Mouse (Mus musculus) fat pad, adult 2 months (tissue): ENCODE results near the gene Cadm2.

Experiments
- DNase-seq: peaks from one replicate; pipeline ENCODE4 v3.0.0-alpha.2; 2011; ENCODE audit warnings: low read depth, low spot score; ENCODE audit errors: extremely low read depth

The Cadm2 gene

DNA sequence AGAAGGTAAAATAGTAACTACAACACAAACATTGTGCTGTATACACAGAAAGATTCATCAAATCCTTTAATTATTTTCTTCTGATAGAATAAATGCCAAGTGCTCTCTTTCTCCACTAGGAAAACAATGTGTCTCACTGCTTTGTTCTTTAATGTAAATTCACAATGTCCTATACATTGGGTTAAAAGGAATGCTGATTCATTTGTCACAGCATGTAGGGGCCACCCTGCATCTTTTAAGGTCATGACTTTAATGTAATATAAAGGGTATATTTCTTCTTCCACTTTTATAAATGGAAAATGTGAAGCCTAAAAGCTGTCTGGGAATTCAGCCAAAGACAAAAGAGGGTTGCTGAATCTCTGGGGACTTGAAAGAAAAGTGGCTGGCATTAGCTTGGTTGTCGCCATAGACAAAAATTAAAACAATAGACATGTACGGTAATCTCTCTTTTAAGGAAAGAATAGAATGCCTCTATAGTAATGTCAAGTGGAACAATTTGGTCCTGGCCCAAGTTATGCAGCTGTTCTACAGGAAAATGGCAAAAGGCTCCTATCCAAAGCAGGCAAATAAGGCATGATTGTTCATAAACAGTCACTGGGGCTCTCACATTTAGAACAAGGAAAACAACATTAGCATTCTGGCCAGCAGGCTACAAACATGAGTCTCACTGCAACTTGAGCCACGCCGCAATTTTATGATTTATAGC lies 851.9 kb downstream of the Cadm2 start:
- DNase-seq, result no peak

DNA sequence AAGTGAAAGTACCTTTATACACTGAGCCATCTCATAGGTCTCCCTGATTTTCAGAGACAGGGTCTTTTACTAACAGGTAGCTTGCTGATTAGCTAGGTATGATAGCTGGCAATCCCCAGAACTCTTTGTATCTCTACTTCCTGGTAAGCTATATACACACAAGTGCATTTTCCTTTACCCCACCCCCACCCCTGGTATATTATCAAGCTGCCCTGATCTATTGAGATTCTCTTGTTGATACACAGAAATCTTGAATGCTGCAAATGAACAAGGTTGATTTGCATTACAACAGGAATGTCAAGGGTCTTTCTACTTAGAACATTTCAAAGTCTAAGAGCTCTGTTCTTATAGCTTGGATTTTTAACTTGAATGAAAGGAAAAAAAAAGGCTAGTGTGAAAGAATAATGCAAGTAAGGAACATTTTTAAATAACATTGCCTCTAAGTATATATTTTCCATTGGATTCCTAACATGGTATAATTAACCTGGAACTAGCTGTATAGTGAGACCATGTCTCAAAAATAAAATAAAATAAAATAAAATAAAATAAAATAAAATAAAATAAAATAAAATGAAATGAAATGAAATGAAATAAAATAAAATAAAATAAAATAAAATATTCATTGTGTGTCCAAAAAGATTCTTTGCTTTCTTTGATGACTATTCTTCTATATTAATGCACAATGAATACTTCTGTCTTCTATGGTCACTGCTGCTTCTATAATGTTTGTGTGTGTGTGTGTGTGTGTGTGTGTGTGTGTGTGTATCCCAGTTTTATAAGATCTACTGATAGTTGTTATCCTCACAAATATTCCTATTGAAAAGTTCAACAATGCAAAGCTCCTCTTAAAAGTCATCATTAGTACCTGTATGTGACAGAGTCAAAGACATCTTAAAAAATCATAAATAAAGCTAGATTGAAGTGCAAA lies 858.9 kb downstream of the Cadm2 start:
- DNase-seq, result no peak

DNA sequence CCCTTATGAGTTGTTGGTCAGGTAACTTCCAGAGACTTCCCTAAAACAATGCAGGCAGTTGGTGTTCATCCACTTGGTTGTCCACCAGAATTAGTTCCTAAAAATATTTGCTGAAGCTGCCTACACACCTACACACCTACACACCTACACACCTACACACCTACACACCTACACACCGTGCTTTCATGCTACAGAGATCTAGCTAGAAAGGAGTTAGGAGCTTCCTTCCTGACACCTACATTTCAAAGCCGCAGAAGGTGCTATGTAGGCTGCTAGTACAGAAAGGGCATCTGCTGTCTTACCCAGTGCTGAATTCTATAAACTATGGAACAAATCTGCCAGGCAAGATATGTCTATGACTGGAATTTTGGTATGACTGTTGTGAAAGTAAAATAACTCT lies 872.2 kb downstream of the Cadm2 start:
- no peak for DNase-seq

DNA sequence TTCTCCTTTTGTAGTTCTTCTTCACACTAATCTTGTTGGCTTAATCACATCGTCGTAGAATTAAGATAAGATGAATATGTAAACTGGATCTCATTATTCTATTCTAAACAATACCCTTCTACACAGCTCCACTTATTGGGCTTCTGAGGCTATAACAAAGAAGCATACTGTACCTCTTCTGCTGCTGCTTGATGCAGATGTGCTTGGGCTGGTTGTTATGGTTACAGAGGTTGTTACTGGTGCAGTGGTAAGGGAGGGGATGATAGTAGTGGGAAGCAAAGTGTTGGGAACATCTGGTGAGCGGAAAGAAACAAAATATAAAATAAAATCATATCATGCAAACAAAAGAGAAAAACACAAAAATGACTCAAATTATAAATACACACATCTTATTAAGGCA lies 889.5 kb downstream of the Cadm2 start:
- DNase-seq, result no peak

DNA sequence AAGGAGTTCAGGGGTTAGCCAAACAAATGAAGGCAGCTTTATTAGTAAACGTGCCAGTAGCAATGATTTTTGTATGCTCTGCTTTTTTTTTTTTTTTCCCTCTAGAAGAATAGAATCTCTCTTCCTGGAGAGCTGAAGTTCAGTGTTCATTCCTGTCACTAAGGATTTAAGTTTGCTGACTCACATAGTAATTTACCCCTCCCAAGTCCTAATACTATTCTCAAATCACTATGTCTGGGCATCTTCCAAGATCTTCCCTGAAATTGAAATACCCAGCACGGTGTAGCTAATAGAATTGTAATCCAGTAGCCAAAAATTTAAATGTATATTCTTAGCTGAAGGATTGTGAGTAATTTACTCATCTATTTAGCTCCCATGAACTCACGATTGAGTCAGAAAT lies 914.2 kb downstream of the Cadm2 start:
- DNase-seq, result no peak

DNA sequence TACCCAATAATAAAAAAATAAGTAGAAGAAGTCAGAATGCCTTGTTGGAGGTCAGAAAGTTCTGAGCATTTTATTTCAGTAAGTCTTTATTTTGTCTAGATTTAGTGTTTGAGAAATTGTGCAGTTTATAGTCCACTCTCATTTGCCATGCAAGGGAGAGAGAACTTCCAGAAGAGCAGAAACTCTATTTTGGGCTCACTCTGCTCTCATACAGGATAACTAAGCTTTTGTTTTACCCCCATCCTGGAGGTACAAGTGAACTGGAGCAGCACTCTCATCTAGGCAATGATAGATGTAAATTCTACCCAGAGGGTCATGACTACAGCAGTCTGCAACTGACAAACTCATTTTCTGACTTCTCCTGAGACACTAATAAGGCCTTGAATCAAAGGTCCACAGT lies 925.9 kb downstream of the Cadm2 start:
- DNase-seq, result no peak

DNA sequence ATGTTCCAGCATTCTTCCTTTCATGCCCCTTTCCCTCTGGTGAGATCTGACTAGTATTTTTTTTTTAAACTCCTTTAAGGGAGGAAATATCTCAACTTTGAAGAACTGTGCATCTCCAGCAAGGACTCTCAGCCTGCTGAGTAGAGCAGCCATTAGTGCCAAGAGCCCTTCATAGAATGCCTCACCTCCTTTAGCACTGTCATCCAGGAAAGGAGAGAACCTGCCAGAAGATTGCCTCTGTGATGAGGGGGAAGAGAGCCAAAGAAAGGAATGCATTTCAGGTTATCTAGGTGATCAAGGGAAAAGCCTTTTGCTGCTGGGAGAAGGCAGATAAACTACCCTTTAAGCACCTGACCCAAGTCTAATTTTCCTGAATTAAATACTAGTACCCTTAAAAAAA lies 943.5 kb downstream of the Cadm2 start:
- no peak for DNase-seq

DNA sequence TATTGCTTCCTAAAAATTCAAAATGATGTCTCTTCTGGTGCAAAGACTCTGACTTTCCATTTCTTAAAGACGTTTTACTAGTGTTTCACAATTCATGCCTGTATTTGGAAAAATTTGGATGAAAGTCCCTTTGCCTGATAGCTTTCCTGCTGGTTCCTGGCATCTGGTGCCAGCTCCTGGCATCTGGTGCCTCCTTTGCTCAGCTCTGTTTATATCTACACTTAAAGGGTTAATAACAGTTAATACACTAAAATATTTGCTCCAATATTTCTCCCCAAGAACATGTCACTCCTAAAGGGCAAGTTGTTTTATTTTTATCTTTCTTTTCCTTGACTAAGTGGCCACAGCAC lies 969.7 kb downstream of the Cadm2 start:
- no peak for DNase-seq

DNA sequence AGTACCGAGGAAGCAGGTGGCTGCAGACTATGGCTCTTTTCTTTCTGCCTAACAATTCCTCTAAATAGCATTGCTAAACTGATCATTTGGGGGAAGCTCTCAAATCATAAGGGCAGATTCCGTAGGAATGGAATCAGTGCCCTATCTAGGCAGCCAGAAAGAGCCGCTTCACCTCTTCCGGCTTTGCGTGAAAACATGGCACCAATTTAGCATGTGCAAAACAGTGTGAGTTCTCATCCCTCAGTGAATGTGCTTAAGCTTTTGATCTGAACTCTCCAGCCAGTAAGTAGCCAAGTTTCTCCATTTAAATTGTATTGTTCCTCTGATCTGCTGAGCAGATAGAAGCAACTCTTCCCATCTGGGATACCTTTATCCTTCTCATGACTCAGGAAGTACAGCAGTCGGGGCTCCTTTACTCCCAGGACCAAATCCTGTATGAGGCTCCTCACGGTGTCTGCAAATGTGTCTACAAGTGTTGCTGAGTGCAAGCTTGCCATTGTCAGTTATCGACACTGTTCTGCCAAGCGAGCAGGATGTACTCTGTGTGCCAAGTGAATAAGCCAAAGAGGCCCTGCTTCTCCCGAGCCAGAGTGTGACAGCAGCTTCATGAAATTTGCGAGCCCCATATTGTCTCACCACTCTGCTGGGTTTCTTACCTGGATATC lies 970.2 kb downstream of the Cadm2 start:
- DNase-seq, result no peak

DNA sequence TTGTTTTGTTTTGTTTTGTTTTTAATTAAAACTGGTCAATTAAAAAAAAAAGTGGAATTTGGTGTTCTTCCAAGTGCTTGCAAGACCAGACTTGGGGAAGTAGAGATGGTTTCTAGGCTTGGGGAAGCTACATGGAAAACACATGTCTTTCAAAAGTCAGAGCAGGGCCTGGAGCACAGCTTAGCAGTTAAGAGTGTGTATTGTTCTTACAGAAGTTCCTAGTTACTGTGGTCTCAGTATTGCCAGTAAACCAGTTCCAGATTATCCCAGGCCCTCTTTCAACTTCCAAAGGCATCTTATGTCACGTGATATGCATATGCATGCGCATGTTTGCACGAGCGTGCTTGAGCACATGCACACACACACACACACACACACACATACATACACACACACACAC lies 972.9 kb downstream of the Cadm2 start:
- no peak for DNase-seq

DNA sequence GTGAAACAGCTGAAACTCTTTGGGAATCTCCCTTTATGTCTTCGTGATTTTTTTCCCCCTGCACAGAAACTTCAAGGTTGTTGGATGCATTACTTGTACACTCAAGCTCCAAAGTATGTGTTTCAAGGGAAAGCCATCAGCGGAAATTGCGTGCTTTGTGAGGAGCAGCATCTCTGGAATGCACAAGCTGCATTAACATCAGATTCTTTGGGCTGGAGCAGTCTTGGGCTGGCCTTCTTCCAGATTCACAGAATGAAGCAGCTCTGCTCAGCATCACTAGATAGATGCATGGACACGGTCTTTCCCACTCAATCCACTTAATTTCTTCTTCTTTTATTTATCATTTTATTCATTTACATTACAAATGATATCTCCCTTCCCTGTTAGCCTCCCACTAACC lies 977.1 kb downstream of the Cadm2 start:
- no peak for DNase-seq

DNA sequence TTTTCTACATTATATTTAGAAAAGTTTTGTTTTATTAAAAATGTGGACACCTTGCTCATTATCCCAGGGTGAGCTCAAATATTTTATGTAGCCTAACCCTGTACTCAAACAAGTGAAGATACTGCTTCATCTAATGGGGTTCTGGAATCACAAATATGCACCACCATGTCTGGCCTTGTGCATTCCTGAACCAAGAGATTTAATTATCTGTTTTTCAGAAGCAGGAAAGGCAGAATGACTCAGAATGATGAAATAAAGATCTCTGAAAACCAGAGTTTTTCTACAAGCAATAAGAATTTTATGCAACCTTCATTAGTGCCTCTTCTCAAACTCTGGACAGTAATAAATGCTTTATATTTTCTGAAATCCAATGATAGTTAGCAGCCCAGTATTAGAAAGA lies 993.2 kb downstream of the Cadm2 start:
- no peak for DNase-seq

DNA sequence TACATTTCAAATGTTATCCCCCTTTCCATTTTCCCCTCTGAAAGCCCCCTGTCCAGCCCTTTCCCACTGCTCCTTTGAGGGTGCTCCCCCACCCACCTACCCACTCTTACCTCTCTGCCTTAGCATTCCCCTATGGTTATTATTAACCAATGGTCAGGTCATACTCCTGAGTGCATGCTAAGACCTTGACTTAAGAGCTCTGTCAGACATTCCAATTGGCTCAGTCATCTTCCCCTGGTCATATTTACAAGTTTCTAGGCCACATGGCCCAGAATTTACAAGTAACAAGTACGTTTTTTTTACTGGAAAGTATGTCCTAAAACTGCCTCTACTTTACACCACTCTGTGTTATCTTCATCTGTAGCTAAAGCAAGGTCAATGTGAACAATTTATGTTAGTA lies 998.3 kb downstream of the Cadm2 start:
- no peak for DNase-seq

DNA sequence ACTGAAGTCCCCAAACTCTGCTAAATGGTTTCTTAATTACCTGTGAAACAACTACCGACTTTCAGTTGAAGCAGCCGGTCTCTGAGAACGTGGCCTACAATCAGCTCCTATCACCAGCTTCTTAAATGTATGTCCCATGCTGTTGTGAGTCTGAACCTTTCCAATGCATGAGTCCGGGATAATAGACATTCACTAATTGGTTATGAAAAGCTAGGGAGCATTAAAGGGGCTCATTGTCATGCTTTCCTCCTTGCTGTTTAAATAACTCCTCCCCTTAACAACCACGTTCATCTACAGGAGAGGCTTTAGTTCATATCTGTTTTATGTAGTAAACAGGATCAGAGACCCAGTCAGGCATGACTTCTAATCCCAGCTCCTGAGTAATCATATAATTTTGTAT lies 1008.1 kb downstream of the Cadm2 start:
- no peak for DNase-seq
